Mouse (Mus musculus) lung, embryonic 16.5 days (tissue): Measurements from ENCODE around the gene Cotl1. TPM values are rescaled to one million over a fixed set of nuclear protein-coding genes. Genes with fewer than 3 reads are reported as not detected.

ENCODE experiments used
- ATAC-seq: fragments of 200-750 bp; cut with Nextera tagmentation; 2 replicates; pipeline ENCODE4 v1.8.0; 2017; ENCODE audit warnings: low read depth, mild to moderate bottlenecking, moderate library complexity
- H3K27ac ChIP-seq: fragments of 300-500 bp; sonication (generic); 2 replicates; pipeline ENCODE4 v1.5.1; 2014; ENCODE audit warnings: mild to moderate bottlenecking, control low read depth, low read length
- H3K27me3 ChIP-seq: fragments of 300-500 bp; sonication (generic); 2 replicates; pipeline ENCODE4 v1.6.1; 2014; ENCODE audit warnings: low read depth, low read length, mixed read lengths; ENCODE audit not compliant: control insufficient read depth, insufficient read depth
- H3K36me3 ChIP-seq: fragments of 300-500 bp; sonication (generic); 2 replicates; pipeline ENCODE4 v1.6.1; 2014; ENCODE audit warnings: low read length; ENCODE audit not compliant: control insufficient read depth, insufficient read depth
- H3K4me1 ChIP-seq: fragments of 300-500 bp; sonication (generic); replicated peaks from 2 replicates; pipeline ENCODE4 v1.6.1; 2014; ENCODE audit warnings: low read length, mixed read lengths; ENCODE audit not compliant: control insufficient read depth, insufficient read depth
- H3K4me2 ChIP-seq: fragments of 300-500 bp; sonication (generic); 2 replicates; pipeline ENCODE4 v1.6.1; 2014; ENCODE audit warnings: low read depth, low read length, control low read depth
- H3K4me3 ChIP-seq: fragments of 300-500 bp; sonication (generic); 2 replicates; pipeline ENCODE4 v1.5.1; 2014; ENCODE audit warnings: mild to moderate bottlenecking, low read length, control low read depth
- H3K9ac ChIP-seq: fragments of 300-500 bp; sonication (generic); 2 replicates; pipeline ENCODE4 v1.6.1; 2014; ENCODE audit warnings: low read length, control low read depth
- H3K9me3 ChIP-seq: fragments of 300-500 bp; sonication (generic); 2 replicates; pipeline ENCODE4 v1.6.1; 2016; ENCODE audit warnings: low read length; ENCODE audit not compliant: control insufficient read depth
- WGBS: fragments of 180-500 bp; shearing (Covaris S2); extraction: QIAGEN DNeasy Blood & Tissue Kit; methylation state at CpG from one replicate; pipeline ENCODE4 v1.1.7; 2014; 5-methylcytosine and 5-hydroxymethylcytosine counted together
- polyA plus RNA-seq: library from polyadenylated mRNA; unstranded; fragments of >200 nt; fragmentation: Nextera tagmentation; extraction: Ambion mirVana; gene quantifications from 2 replicates; pipeline ENCODE4 v1.2.1, GENCODE M21; 2015

Cotl1 gene
- polyA plus RNA-seq, 1 experiment from 2014 or later: 78.4 TPM

DNA sequence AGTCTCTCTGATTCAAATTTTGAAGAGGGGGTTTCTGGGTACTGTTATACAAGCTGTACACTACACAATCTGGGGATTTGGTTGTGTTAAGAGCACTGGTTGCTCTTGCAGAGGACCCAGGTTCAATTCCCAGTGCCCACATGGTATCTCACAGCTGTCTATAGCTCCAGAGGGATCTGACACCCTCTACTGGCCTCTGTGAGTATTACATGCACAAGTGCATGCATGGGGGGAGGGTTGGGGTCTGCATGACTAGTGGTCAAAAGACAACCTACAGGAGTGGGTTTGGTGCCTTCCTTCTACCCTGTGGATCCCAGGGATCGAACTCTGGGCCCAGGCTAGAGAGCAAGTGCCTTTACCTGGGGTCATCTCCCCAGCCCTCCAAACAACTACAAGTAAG is 37.8 kb downstream of the Cotl1 start:
- Histone ChIP-seq H3K27me3 (no peaks in the 10 kb centered on the region), H3K27ac (no peak overlapping the region), H3K4me3 (no peak overlapping the region), H3K4me2 (no peak overlapping the region), H3K9me3 (no peaks in the 10 kb centered on the region), H3K9ac (no peak overlapping the region), H3K4me1 (peaks cover 13% of the 10 kb centered on the region), H3K36me3 (no peaks in the 10 kb centered on the region)
- WGBS: 89% methylated on average over 1 of the region's 1 CpGs
- ATAC-seq: no peak

DNA sequence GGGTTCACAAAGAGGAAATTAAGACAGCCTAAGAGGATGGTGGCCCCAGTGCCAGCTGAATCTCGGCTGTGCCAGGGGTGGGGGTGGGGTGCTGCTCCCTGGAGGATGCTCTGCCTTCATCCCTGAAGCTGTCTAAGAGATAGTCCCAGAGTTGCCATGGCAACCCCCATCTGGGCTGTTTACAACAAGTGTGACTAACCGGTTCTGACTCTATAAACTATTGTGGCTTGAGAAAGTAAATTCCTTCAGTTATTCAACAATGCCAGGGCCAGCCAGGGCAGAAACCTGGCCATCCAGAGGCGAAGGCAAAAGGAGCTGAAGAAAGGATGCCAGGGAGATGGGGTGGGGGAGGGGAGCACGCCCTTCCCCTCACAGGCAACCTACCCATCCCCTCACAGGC is 39.2 kb downstream of the Cotl1 start:
- H3K4me2 ChIP-seq: no peak overlapping the region
- no peaks in the 10 kb centered on the region for H3K9me3 ChIP-seq
- ATAC-seq: no peak
- no peak overlapping the region for H3K9ac ChIP-seq
- H3K4me3 ChIP-seq: no peak overlapping the region
- peaks cover 10% of the 10 kb centered on the region for H3K4me1 ChIP-seq
- H3K27me3 ChIP-seq: no peaks in the 10 kb centered on the region
- WGBS: 21% methylated on average over 4 of the region's 4 CpGs
- no peak overlapping the region for H3K27ac ChIP-seq
- H3K36me3 ChIP-seq: no peaks in the 10 kb centered on the region

DNA sequence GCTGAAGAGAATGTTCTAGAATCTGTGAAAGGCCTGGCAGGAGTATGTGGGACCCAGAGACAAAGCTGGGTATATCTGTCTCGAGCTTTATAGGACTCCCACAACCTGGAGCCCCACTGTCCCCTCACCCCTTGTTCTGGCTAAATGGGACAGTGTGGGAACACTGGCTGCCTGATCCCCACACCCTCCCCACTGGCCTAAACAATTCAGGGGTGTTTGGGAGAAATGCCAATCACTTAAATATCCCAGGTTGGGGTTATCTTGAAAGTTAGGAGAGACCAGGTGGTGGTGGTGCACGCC is 41.4 kb downstream of the Cotl1 start:
- Histone ChIP-seq H3K4me2 (peak overlapping the region; percentile 51), H3K4me3 (no peak overlapping the region), H3K27ac (no peak overlapping the region), H3K27me3 (no peaks in the 10 kb centered on the region), H3K9ac (peak overlapping the region; percentile 37; the same call in 1 of the 2 replicates), H3K36me3 (no peaks in the 10 kb centered on the region), H3K4me1 (peaks cover 10% of the 10 kb centered on the region), H3K9me3 (no peaks in the 10 kb centered on the region)
- ATAC-seq: no peak
- 66% methylated on average over 2 of the region's 2 CpGs for WGBS

DNA sequence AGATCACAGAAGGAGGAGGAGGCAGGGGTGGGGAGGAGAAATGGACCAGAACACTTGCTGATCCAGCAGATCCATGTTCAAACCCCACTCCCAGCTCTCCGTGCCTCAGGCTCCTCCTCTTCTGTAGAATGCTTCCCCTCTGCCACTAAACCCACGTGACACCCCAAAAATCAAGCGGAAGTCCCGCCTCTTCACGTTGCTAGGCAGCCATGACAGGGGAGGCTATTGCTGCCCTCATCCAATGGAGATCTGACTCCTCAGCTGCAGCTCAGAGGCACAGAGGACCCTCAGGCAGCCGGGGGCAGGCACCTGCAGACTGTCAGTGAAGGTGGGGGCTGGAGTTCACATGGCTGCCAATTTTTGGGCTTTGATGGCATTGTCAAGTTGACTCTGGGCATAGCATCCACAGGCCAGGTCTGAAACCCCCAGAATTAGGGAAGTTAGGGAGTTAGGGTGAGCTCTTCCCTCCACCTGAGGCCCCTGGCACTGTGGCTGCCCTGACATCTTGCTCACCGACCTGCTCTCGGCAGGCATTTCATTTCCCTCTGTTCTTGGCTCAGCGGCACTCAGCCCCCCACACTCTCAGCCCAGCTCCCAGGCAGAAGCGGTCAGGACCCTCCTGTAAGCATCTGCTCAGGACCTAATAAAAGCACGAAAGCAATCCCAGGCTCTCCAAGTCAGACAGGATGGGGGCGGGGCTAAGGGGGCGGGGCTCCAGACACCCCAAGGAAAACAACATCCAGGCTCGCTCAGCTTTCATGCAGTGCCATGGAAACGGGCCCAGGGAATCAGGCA is 42.0 kb downstream of the Cotl1 start:
- Histone ChIP-seq H3K36me3 (no peaks in the 10 kb centered on the region), H3K4me2 (peak overlapping the region; percentile 51), H3K4me3 (peak overlapping the region; percentile 15; the same call in 1 of the 2 replicates), H3K9me3 (no peaks in the 10 kb centered on the region), H3K27ac (0 out of 2 replicates have a peak overlapping the region, but pooled peaks have one; percentile 13), H3K9ac (peak overlapping the region; percentile 37), H3K4me1 (peaks cover 10% of the 10 kb centered on the region), H3K27me3 (no peaks in the 10 kb centered on the region)
- WGBS: 7% methylated on average over 15 of the region's 15 CpGs
- ATAC-seq: peak; percentile 75

DNA sequence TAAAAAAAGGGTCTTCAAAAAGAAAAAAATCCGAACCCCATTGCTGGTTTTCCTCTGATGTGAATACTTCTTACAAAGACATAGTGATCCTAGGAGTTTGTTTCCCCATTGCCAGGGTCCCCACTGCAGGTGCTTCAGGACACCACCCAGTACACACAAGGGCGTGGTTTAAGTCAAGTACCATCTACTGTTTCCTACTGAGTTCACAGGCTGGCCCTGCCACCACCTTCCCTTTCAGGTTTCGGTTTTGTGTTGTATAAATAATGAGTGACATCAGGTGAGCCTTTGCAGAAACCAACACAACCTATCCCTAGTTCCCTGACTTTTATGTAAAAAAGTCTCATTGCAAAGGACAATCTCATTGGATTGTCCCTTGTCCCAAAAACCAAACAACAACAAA is 44.7 kb downstream of the Cotl1 start:
- Histone ChIP-seq H3K4me2 (no peak overlapping the region), H3K36me3 (no peaks in the 10 kb centered on the region), H3K9me3 (no peaks in the 10 kb centered on the region), H3K27me3 (no peaks in the 10 kb centered on the region), H3K4me1 (peaks cover 16% of the 10 kb centered on the region), H3K9ac (no peak overlapping the region), H3K27ac (no peak overlapping the region), H3K4me3 (no peak overlapping the region)
- ATAC-seq: no peak
- 72% methylated on average over 3 of the region's 3 CpGs for WGBS

DNA sequence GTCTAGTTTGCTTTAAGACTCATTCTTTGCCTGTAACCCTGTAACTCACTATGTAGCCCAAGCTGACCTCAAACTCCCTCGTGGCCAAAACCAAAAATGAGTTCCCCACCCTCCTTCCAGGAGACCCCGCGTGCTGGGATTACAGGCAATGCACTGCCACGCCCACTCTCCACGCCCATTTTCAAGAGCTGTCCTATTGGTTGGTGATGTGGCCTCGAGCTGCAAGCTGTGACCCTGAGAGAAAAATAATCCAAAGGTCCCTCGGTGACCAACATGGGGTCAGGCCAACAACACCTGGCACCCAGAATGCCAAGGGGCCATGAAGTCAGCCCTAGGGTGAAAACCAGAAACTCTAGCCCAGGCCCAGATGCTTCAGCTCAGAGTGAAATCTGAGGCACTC is 45.7 kb downstream of the Cotl1 start:
- Histone ChIP-seq H3K9ac (no peak overlapping the region), H3K4me1 (peaks cover 16% of the 10 kb centered on the region), H3K27ac (no peak overlapping the region), H3K36me3 (no peaks in the 10 kb centered on the region), H3K9me3 (no peaks in the 10 kb centered on the region), H3K4me3 (no peak overlapping the region), H3K4me2 (no peak overlapping the region), H3K27me3 (no peaks in the 10 kb centered on the region)
- WGBS: 49% methylated on average over 7 of the region's 7 CpGs
- no peak for ATAC-seq

DNA sequence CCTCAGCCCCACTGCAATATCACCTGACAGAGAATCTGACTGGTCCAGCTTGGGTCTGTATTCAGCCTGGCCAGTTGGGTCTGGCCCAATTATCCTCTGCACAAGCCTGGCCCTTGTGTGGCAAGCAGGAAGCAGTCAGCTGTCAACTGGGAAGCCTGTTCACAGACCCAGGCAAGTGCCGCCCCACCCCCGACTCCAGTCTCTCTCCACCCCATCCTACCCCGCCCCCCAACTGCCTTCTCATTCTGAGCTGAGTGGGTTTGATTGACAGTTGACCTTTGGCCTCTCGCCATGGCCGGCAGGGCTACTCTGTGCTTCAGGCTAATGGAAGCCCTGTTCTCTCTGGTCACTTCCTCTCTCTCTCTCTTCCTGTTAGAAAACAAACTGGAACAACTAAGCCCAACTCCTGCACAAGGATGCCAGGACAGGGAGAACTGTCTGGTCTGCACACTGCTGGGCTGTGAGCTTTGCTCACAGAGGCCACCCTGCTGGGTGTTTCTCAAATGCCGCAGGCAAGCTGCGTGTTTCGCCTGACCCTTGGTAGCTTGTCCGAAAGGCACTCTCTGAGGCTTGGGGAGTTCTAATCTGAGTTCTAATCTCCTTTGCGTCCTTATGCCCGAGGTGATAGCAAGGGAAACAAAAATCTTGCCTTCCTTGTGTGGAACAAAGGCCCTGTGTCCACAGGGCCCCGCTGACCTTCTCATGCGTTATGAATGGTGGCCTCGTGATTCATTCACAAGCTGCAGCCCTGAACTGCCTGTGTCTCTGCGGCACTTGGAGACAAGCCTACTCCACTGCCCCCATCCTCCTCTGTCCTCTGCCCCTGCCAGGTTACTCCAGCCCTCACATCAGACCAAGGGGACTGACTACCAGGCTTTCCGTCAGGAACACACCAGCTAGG is 48.3 kb downstream of the Cotl1 start:
- WGBS: 37% methylated on average over 16 of the region's 16 CpGs
- H3K4me1 ChIP-seq: peaks cover 6% of the 10 kb centered on the region; the same call in 1 of the 2 replicates
- no peak overlapping the region for H3K4me2 ChIP-seq
- H3K27me3 ChIP-seq: no peaks in the 10 kb centered on the region
- H3K27ac ChIP-seq: peak overlapping the region; percentile 47
- H3K36me3 ChIP-seq: no peaks in the 10 kb centered on the region
- peak; percentile 59 for ATAC-seq
- no peak overlapping the region for H3K4me3 ChIP-seq
- H3K9ac ChIP-seq: no peak overlapping the region; the same call in 1 of the 2 replicates
- no peaks in the 10 kb centered on the region for H3K9me3 ChIP-seq

DNA sequence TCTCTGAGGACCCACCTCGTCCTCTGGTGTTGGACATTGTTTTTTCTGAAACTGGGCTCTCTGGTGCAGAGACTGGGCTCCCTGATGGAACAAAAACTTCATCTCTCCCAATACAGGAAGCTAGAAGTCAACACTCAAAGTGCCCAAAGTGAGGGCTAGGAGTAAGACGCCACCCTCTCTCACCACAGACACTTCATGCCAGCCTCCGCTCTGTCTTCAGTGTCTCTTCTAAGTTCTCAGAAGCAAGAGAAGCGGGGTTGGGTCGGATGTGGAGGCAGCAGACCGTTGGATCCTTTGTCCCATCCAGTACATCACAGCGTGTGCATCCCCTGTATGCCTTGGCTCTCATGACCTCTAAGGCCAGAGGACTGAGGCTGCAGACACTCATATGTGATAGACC is 50.8 kb downstream of the Cotl1 start:
- Histone ChIP-seq H3K4me2 (no peak overlapping the region), H3K27ac (no peak overlapping the region), H3K27me3 (no peaks in the 10 kb centered on the region), H3K9me3 (no peaks in the 10 kb centered on the region), H3K4me3 (no peak overlapping the region), H3K4me1 (peaks cover 6% of the 10 kb centered on the region; the same call in 1 of the 2 replicates), H3K36me3 (no peaks in the 10 kb centered on the region), H3K9ac (no peak overlapping the region)
- ATAC-seq: no peak
- WGBS: 83% methylated on average over 7 of the region's 7 CpGs

DNA sequence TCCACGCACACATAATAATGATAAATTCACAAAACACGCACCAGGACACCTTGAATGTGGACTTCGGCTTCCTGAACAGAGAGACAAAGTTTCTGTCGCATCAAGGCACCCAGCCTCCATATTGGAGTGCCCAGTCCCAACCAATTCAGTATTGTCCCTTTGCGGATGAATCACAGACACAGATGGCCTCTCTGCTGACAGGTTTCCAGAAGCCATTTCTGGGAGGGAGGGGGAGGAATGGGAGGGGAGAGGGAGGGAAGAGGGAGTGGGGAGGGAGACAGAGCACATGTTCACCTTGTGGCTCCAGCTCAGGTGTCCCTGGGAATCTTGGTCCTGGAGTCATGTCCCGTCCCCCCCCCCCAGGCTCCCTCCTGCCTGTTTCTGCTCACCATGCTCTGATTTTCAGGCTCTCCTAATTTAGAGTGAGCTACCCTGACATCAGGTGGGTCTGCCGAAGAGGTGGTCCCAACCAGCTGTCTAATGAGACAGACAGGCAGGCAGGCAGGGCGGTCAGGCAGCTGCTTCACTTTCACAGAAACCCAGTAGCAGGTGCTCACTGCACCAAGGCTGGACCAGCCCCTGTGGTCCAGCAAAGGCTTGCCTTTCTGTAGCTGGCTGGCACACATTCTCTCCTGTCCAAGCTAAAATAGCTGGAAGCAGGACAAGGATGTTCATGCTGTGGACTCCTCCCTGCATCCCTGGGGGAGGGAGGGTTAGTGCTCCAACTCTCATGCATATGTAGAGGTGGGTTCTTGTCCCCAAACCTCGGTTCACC is 51.5 kb downstream of the Cotl1 start:
- H3K36me3 ChIP-seq: no peaks in the 10 kb centered on the region
- no peak for ATAC-seq
- 65% methylated on average over 9 of the region's 9 CpGs for WGBS
- H3K27me3 ChIP-seq: no peaks in the 10 kb centered on the region
- no peaks in the 10 kb centered on the region for H3K9me3 ChIP-seq
- H3K27ac ChIP-seq: no peak overlapping the region
- no peak overlapping the region for H3K9ac ChIP-seq
- H3K4me2 ChIP-seq: no peak overlapping the region
- peaks cover 6% of the 10 kb centered on the region; the same call in 1 of the 2 replicates for H3K4me1 ChIP-seq
- no peak overlapping the region for H3K4me3 ChIP-seq
